Mouse (Mus musculus) fat pad, adult 2 months (tissue): ENCODE measurements at regions not wholly inside any gene's neighbourhood (a gene's known extent, or its start where the extent isn't known, plus 50 kb on each side); places are given as distances from the start of the nearest gene placed in this dataset.

Experiments used
- DNase-seq: peaks from one replicate; pipeline ENCODE4 v3.0.0-alpha.2; 2011; ENCODE audit warnings: low read depth, low spot score; ENCODE audit errors: extremely low read depth

GRCm38 (mm10) chr4:62755237-62755900, 195.7 kb downstream of the Rgs3 start:
- DNase-seq, result no peak

- DNase-seq, result no peak
Observed at GRCm38 (mm10) chr4:62756721-62757206, 197.1 kb downstream of the Rgs3 start.

- DNase-seq, result no peak
Observed at GRCm38 (mm10) chr4:62760748-62761604, 201.3 kb downstream of the Rgs3 start.

- no peak for DNase-seq
Observed at GRCm38 (mm10) chr4:62761672-62762071, 202.0 kb downstream of the Rgs3 start.

GRCm38 (mm10) chr4:62763990-62764389, 201.4 kb upstream of the Zfp618 start:
- DNase-seq, result no peak

GRCm38 (mm10) chr4:62769469-62770234, 195.7 kb upstream of the Zfp618 start:
- no peak for DNase-seq

- DNase-seq, result no peak
Observed at GRCm38 (mm10) chr4:62775005-62775609, 190.3 kb upstream of the Zfp618 start.

- no peak for DNase-seq
Observed at GRCm38 (mm10) chr4:62776881-62777280, 188.5 kb upstream of the Zfp618 start.

GRCm38 (mm10) chr4:62777436-62777835, 187.9 kb upstream of the Zfp618 start:
- no peak for DNase-seq

- DNase-seq, result no peak
Observed at GRCm38 (mm10) chr4:62778621-62779020, 186.8 kb upstream of the Zfp618 start.

GRCm38 (mm10) chr4:62780409-62780808, 185.0 kb upstream of the Zfp618 start:
- no peak for DNase-seq

GRCm38 (mm10) chr4:62780837-62781236, 184.5 kb upstream of the Zfp618 start:
- no peak for DNase-seq

- DNase-seq, result no peak
Observed at GRCm38 (mm10) chr4:62781309-62781800, 184.0 kb upstream of the Zfp618 start.

GRCm38 (mm10) chr4:62785711-62786110, 179.7 kb upstream of the Zfp618 start:
- no peak for DNase-seq

GRCm38 (mm10) chr4:62789696-62790095, 175.7 kb upstream of the Zfp618 start:
- no peak for DNase-seq

- no peak for DNase-seq
Observed at GRCm38 (mm10) chr4:62793582-62793981, 171.8 kb upstream of the Zfp618 start.

GRCm38 (mm10) chr4:62795538-62795937, 169.8 kb upstream of the Zfp618 start:
- DNase-seq, result no peak

GRCm38 (mm10) chr4:62799923-62800322, 165.4 kb upstream of the Zfp618 start:
- DNase-seq, result no peak

GRCm38 (mm10) chr4:62805841-62806240, 159.5 kb upstream of the Zfp618 start:
- no peak for DNase-seq

- DNase-seq, result no peak
Observed at GRCm38 (mm10) chr4:62806786-62807185, 158.6 kb upstream of the Zfp618 start.
